Mouse (Mus musculus) embryonic fibroblast, embryonic 13.5 days (primary cell): ENCODE measurements around the gene N4bp2l2. TPM values are rescaled to one million over a fixed set of nuclear protein-coding genes. Genes with fewer than 3 reads are reported as not detected.
"Not testable (repeated sequence)": the region's sequence is repeated elsewhere in the genome, so short reads cannot be mapped to it uniquely, and the experiment has no call there.

Experiments used
- H3K27ac ChIP-seq: 2 replicates; pipeline ENCODE4 v1.5.1; 2012; ENCODE audit warnings: low read length, control low read depth, inconsistent platforms; ENCODE audit not compliant: insufficient read depth
- H3K4me1 ChIP-seq: 2 replicates; pipeline ENCODE4 v1.6.1; 2011; ENCODE audit warnings: low read length; ENCODE audit not compliant: control insufficient read depth, insufficient read depth
- H3K4me3 ChIP-seq: 2 replicates; pipeline ENCODE4 v1.5.1; 2011; ENCODE audit warnings: mild to moderate bottlenecking, control low read depth, low read length; ENCODE audit not compliant: insufficient read depth
- CTCF ChIP-seq: IDR thresholded peaks from 2 replicates; pipeline ENCODE4 v1.5.1; 2011; ENCODE audit warnings: mild to moderate bottlenecking, control low read depth, low read length, moderate library complexity, borderline replicate concordance; ENCODE audit not compliant: insufficient read depth
- POLR2A ChIP-seq: IDR thresholded peaks from 2 replicates; pipeline ENCODE4 v1.6.1; 2011; ENCODE audit warnings: low read depth, mild to moderate bottlenecking, control low read depth, low read length, moderate library complexity
- polyA plus RNA-seq: library from polyadenylated mRNA; stranded (reverse); fragments of >200 nt; gene quantifications from 2 replicates; pipeline ENCODE4 v1.2.4, GENCODE M21; 2011; ENCODE audit warnings: low read depth; ENCODE audit not compliant: missing spikeins, insufficient read length

N4bp2l2 gene
- polyA plus RNA-seq, 1 experiment: 100.0 TPM

DNA sequence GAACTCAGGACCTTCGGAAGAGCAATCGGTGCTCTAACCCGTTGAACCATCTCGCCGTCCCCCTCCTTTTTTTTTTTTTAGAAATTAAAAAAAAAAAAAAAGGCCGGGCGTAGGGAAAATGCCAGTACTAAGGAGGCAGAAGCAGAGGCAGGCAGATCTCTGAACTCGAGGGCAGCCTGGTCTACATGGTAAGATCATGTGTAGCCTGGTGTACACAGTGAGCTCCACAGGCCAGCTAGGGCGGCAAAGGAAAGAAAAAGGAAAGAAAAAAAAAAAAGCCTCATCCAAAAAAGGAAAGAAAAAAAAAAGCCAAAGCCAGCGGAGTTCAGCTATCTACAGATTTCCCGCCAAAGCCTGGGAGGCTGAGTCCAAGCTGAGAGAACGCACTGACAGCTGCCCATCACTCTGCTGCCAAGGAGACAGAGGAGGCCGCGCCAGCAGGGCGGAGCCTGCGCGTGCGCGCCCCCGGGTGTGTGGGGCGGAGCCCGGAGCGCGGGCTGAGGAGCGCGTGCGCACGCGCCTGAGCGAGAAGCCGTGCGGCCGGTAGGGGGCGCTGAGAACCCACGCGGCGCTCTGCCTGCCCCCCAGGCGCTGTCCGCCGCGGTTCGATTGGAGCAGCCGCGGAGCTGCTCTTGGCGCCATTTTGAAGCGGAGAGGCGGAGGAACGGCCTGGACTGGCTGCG is 7.3 kb upstream of the N4bp2l2 start, which contains the start of gene Pds5b:
Pds5b (plus strand) TSS at position 587 of the 683 bp plus-strand sequence.
- peaks cover 2% of the 10 kb centered on the region; the same call in 1 of the 2 replicates for H3K4me1 ChIP-seq
- H3K27ac ChIP-seq: peak within 1 kb of the TSS; percentile 45; the same call in 1 of the 2 replicates
- TF ChIP-seq POLR2A (no peak), CTCF (peak; percentile 77)
- peak within 1 kb of the TSS; percentile 96 for H3K4me3 ChIP-seq

- Histone ChIP-seq H3K4me3 (no peak overlapping the region), H3K4me1 (peaks cover 2% of the 10 kb centered on the region; the same call in 1 of the 2 replicates), H3K27ac (no peak overlapping the region)
- TF ChIP-seq POLR2A (no peak), CTCF (no peak)
Observed at GRCm38 (mm10) chr5:150672343-150672742, 6.4 kb upstream of the N4bp2l2 start.

DNA sequence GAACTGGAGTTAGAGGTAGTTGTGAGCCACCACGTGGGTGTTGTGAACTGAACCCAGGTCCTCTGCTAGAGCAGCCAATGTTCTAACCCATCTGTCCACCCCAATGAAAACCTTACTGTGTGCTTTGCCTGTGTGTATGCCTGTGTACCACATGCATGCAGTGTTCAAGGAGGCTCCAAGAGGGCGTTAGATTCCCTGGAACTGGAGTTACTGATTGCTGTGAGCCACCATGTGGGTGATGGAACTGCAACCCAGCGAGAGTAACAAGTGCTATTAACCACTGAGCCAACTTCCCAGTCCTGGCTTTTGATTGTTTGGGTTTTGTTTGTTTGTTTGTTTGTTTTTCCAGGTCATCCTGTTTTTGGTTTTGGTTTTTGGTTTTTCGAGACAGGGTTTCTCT is 2.7 kb upstream of the N4bp2l2 start:
- TF ChIP-seq POLR2A: no peak
- Histone ChIP-seq H3K4me3 (no peak overlapping the region), H3K27ac (no peak overlapping the region), H3K4me1 (no peaks in the 10 kb centered on the region)

- TF ChIP-seq CTCF (peak; percentile 59), POLR2A (peak; percentile 61)
- H3K4me3 ChIP-seq: peak overlapping the region; percentile 93
- H3K27ac ChIP-seq: peak overlapping the region; percentile 95
- no peaks in the 10 kb centered on the region; the same call in 1 of the 2 replicates for H3K4me1 ChIP-seq
Observed at GRCm38 (mm10) chr5:150665132-150665954, 640 bp downstream of the N4bp2l2 start.

DNA sequence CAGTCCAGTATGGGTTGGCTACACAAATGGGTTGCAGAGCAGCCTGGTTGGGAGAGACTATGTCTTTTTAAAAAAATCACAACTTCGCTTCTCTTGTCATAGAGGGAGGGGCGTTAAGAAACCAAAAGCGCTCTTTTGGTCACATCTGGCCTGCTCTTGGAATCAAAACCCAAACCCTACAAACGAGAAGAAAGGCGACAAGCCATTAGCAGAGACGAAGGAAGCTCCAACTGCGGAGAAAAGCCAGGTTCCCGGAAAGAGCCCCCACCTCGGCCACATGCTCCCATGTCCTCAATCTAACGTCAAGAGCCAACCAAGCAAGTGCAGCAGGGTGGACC is 1.2 kb downstream of the N4bp2l2 start:
- TF ChIP-seq POLR2A (no peak; the same call in 1 of the 2 replicates), CTCF (no peak)
- Histone ChIP-seq H3K4me3 (peak overlapping the region; percentile 93), H3K4me1 (no peaks in the 10 kb centered on the region; the same call in 1 of the 2 replicates), H3K27ac (peak overlapping the region; percentile 95)

- H3K4me1 ChIP-seq, H3K27ac ChIP-seq, H3K4me3 ChIP-seq: not testable (repeated sequence)
Observed at GRCm38 (mm10) chr5:150663926-150664325, 2.1 kb downstream of the N4bp2l2 start.

GRCm38 (mm10) chr5:150660296-150660695 is 5.7 kb downstream of the N4bp2l2 start:
- H3K4me3 ChIP-seq, H3K27ac ChIP-seq, H3K4me1 ChIP-seq: not testable (repeated sequence)

DNA sequence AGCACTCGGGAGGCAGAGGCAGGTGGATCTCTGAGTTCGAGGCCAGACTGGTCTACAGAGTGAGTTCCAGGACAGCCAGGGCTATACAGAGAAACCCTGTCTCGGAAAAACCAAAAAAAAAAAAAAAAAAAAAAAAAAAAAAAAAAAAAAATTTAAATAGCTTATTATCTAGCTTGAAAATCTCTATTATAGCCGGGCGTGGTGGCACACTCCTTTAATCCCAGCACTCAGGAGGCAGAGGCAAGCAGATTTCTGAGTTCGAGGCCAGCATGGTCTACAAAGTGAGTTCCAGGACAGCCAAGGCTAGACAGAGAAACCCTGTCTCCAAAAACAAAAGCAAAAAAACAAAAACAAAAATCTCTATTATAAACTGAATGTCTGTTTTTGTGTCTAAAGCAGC is 6.6 kb downstream of the N4bp2l2 start:
- H3K4me3 ChIP-seq, H3K4me1 ChIP-seq, H3K27ac ChIP-seq: not testable (repeated sequence)

GRCm38 (mm10) chr5:150654548-150654947 is 11.4 kb downstream of the N4bp2l2 start:
- no peak overlapping the region for H3K4me3 ChIP-seq
- TF ChIP-seq CTCF (no peak), POLR2A (no peak)
- no peaks in the 10 kb centered on the region for H3K4me1 ChIP-seq
- no peak overlapping the region for H3K27ac ChIP-seq

- TF ChIP-seq POLR2A (no peak), CTCF (no peak)
- H3K4me1 ChIP-seq: no peaks in the 10 kb centered on the region
- H3K4me3 ChIP-seq: no peak overlapping the region
- no peak overlapping the region for H3K27ac ChIP-seq
Observed at GRCm38 (mm10) chr5:150652578-150652977, 13.4 kb downstream of the N4bp2l2 start.
